Mouse (Mus musculus) embryonic fibroblast, embryonic 13.5 days (primary cell): ENCODE data around the gene Trim32.

Source experiments
- CTCF ChIP-seq: IDR thresholded peaks from 2 replicates; pipeline ENCODE4 v1.5.1; 2011; ENCODE audit warnings: mild to moderate bottlenecking, control low read depth, low read length, moderate library complexity, borderline replicate concordance; ENCODE audit not compliant: insufficient read depth
- POLR2A ChIP-seq: IDR thresholded peaks from 2 replicates; pipeline ENCODE4 v1.6.1; 2011; ENCODE audit warnings: low read depth, mild to moderate bottlenecking, control low read depth, low read length, moderate library complexity

GRCm38 (mm10) chr4:65589780-65590179 is 15.0 kb upstream of the Trim32 start:
- TF ChIP-seq CTCF (0 out of 2 replicates have a peak, but pooled peaks have one; percentile 16), POLR2A (no peak)
